Mouse (Mus musculus) kidney, adult 9 months (tissue): ENCODE results near the gene Rhd.

Experiments used
- DNase-seq: peaks from one replicate; pipeline ENCODE4 v3.0.0; 2022

Gene Rhd

DNA sequence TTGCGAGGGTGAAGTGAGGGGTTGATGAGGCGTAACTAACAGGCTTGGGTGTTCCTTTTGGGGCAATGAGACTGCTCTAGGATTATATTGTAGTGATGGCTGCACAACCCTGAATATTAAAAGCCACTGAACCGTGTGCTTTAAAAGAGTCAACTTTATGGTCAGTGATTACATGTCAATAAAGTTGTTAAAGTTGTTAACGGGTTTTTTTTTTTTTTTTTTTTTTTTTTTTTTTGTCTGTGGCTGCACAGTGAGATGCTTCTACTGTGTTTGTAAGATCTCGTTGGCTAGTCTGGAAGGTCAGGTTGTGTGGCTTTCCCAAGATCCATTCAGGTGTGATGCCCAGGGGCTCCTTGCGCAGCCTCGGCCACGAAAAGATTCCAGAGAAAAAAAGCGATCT is 75.6 kb downstream of the Rhd start:
- DNase-seq = no peak

DNA sequence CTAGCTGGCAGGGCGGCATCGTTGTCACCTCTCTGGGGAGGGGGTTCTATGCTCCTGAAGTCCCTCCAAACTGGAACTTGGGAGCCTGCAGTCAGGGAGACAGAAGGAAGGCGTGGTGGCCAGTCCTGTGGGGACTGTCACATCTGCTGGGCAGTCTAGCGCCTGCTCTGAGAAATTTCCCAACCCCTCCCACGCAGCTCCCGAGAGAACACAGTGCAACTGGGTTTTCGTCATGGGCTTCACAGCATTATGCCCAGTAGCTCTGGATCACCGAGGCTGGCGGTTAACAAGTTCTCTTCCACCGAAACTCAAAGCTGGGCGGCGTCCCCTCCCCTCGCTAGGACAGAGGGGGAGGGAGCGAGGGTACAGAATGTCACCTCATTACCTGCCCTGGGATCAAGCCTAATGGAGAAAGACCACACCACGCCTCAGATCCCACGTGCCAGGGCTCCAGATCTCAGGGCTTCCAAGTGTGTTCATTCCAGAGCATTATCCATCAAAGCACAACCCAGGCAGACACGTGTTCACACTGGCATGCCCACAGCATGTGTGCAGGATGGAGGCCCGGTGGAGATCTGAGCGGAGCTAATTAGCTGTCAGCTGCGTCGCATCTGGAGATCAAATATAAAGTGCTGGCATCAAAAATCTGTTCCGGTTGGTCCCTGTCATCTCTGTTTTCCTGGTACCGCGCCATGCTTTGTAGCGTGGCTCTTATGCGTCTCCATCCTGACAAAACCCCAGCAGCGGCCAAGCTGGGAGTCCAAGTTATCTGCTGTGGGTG is 79.6 kb downstream of the Rhd start:
- no peak for DNase-seq
